Mouse (Mus musculus): ENCODE results near the gene Fgd2.
"Not testable (repeated sequence)": the region's sequence is repeated elsewhere in the genome, so short reads cannot be mapped to it uniquely, and the experiment has no call there.

Gene Fgd2

DNA sequence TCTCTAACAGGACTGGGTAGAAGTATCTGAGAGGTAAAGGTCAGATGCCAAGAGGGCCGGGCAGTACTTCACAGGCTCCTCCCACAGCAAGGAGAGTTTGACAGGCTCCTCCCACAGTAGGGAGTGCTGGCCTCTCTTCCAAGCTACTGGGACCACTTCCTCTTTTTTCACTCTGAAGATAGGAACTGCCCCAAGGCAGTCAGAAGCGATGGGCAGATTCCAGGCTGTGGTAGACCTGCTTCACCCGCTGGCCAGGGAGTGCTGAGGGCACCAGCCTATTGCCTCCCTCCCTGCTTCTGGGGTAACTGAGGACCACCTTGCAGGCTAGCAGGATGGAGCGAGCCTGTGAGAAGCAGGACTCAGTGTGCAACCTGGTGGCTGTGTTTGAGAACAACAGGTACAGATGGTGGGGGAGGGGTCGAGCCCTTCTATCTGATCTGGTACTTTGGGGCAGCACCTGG lies at the start of gene Fgd2:
TSS of gene Fgd2 (plus strand) at position 154 of the 461 bp plus-strand sequence.
- DNase-seq (ENCODE audit: low spot score in 2 of 2): no peak

DNA sequence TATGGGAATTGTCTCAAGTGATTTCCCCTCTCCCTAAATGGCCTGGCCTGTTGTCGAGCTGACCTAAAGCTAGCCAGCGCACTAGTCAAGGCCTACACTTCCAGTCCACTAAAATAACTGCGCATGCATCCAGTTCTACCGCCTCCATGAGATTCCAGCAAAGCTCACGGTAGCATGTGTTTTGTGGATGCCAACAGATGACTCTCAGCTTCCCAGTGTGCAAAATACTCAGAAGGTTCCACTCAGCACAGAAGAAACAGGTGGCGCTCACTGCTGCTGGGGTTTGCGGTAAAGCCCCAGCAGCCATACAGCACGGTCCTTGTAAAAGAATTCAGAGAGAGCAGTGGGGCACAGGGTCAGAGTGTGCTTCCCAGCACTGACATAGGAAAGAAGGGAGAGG lies 49.1 kb upstream of the Fgd2 start:
- DNase-seq (ENCODE audit: low spot score in 2 of 2): no peak

DNA sequence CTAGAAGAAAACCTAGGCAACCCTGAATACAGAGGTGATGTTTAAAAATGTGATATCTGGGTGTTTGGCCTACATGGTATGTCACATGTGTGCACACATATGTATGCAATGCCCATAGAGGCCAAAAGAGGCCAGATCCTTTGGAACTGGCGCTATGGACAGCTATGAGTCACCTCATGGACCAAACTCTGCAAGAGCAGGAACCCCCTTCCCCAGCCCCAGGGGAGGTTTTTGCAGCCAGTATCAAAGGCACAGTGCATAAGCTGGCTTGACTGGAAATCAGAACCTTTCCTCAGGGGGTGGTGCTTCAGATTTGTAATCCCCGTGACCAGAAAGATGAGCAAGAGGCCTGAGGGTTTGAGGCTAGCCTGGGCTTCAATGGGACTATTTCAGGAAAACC lies 48.6 kb upstream of the Fgd2 start:
- DNase-seq (ENCODE audit: low spot score in 2 of 2): no peak

DNA sequence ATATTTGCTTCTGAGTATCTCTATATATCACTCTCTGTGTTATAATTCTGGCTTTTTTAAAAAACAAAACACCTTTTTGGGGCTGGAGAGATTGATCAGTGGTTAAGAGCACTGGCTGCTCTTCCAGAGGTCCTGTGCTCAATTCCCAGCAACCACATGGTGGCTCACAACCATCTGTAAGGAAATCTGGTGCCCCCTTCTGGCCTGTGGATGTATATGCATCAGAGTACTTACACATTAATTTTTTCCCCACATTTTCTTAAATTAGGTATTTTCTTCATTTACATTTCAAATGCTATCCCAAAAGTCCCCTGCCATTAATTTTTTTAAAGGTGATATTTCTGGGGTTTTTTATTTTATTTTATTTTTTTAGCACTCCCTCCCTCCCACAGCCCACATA lies 47.4 kb upstream of the Fgd2 start:
- no peak for DNase-seq (ENCODE audit: low spot score in 2 of 2)

DNA sequence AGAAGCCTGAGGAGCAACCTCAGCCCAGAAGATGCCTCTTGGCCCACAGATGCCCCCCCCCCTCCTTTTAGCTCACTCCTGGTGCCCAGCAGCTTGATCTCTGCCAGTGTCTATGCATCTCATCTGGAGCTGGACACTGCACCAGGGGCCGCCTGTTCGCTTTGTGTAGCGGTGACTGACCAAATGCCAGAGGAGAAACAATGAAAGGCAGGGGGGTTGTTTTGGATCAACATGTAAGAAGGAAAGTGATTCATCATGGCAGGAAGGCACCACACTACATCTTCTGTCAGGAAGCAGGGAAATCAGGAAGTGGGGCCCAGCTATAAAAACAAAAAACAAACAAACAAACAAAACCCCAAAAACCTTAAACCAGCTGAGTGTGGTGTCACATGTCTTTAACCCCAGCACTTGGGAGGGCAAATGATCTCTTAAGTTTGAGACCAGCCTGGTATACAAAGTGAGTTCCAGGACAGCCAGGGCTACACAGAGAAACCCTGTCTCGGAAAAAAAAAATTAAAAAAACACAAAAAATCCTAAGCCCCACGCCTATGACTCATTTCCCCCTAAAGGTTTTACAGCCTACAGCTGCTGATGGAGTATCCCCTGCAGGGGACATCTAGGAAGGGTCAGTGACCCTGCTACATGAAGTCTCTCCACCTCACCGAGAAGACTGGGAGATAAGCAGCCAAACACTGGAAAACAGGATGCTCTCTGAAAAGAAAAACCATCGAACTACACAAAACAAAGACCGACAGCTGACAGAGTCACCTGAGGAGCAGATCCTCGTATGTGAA lies 44.8 kb upstream of the Fgd2 start:
- DNase-seq (ENCODE audit: low spot score in 2 of 2): no peak

DNA sequence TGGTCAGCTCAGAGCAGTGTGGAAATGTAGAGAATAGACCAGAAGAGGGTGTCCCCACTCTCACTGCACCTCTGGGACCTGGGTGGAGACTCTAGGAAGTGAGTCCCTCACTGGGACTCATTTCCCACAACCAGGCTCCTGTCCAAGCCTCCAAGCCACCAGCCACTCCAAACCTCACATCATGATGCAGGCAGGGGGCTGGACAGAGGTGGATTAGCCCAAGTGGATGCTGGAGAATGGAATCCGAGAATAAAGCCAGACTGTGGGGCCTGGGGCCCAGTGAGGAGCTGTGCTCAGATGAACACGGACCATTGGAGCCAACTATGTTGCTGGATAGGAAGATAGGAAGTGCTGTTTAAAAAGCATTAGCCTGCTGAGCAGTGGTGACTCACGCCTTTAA lies 43.8 kb upstream of the Fgd2 start:
- DNase-seq (ENCODE audit: low spot score in 2 of 2): no peak

DNA sequence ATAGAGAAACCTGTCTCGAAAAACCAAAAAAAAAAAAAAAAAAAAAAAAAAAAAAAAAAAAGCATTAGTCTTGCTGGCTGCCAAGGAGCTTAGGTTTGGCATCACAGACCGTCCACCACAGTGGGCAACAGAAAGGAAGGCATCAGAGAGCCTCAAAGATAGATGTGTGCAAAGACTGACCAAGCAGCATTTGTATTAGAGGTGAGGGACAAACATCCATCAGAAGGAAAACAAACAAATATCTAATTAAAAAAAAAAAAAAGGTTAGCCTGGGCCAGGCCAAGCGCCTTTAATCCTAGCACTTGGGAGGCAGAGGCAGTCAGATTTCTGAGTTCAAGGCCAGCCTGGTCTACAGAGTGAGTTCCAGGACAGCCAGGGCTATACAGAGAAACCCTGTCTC lies 43.3 kb upstream of the Fgd2 start, which contains the start of gene Pi16:
TSS of gene Pi16 (plus strand) at position 301 of the 400 bp plus-strand sequence.
- DNase-seq (ENCODE audit: low spot score in 2 of 2): not testable (repeated sequence)

DNA sequence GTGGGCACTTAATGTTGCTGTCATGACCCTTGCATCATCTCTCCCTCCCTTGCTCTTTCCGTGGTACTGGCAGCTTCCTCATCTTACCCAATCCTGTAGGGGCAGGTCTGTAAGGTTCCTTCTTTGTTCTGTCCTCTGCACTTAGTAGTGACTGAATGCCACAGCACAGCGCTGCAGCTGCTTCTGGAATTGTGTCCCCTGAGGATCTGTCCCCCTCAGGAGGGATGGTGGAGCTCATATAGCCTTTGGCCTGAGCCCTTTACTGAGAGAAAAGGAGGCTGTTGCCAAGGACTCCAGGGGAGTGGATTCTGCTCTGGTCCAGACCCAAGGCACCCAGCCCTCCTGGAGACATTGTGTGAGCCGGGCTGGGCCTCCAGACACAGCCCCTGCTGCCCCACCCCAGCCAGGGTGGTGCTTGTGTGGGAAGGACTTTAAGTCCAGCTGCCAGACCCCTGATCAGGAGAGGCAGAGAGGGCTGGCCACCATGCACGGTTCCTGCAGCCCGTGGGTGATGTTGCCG lies 41.9 kb upstream of the Fgd2 start:
- no peak for DNase-seq (ENCODE audit: low spot score in 2 of 2)

DNA sequence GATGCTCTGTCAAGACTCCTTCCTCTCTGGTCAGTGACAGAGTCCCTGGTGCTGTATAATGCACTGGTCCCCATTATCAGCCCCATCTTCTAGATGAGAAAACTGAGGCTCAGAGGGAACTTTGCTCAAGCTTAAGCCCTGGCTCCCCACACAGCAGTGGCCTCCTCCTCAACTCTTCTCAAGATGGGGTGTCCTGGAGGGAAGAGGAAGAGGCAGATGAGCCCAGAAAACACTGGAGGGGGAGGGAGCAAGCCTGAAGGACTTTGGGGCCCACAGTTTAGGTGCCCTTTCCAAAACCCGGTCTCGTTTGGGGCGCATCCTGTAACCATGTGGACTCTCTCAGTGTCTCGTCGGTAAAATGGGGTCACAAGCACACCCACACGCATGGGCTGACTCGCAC lies 41.2 kb upstream of the Fgd2 start:
- DNase-seq (ENCODE audit: low spot score in 2 of 2): no peak

DNA sequence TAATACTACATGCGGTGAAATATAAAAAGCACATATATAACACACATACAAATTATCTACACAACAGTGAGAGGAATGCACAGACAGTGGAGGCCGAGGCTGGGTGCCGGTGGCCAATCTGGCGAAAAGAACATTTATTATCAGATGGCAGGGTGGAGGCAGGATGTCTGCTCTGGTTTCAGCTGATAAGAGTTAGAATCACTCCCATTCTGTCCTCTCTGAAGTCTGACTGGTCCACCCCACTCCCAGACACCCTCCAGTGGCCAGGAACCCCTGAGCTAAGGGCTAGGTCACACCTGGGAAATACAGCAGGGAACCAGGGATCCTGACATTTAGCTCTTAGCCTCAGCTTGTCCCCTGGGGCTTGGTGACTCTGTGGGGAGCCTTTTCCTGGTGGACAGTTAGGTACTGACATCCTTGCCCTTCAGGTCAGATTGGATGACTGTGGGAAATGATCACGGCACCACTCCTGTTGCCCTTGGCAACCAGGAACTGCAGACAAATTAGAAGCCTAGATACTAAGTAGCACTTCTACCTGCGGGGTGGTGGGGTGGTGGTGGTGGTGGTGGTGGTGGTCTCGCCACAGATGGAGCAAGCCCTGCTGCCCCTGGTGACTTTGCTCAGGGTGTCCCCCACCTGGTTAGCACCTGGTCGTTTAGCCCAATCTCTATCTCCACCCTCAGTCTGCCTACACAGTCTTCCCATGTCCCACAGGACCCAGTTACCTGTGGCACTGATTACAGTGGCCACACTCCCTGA lies 40.7 kb upstream of the Fgd2 start:
- no peak for DNase-seq (ENCODE audit: low spot score in 2 of 2)

DNA sequence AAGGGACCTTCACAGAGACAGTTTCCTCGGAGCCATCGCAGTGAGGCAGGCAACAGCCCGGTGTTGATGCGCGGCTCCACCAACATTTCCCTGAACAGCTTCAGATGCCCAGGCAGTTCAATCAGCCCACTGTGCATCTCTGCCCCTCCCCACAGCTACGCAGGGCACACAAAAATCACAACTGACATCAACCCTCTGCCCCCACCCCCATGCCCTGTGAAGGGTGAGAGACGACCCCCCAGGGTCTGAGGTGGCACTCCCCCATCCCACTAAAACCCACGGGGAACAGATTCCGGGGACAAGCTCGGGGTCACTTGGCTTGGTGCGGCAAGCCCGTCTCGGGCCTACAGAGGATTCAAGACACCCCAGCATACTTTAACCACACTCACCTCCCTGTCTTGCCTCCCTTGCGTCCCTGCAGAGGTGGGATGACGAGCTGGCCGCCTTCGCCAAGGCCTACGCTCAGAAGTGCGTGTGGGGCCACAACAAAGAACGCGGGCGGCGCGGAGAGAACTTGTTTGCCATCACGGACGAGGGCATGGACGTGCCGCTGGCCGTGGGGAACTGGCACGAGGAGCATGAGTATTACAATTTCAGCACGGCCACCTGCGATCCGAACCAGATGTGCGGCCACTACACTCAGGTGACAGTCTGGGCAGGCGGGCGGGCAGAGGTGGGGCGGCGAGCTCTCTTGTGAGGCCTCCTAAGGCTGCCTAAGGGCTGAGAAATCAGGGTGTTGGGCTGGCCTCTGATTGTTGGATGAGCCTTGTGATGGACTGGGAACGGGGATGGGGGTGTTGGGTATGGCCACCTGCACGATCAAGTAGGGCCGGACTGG lies 38.7 kb upstream of the Fgd2 start:
- no peak for DNase-seq (ENCODE audit: low spot score in 2 of 2)

DNA sequence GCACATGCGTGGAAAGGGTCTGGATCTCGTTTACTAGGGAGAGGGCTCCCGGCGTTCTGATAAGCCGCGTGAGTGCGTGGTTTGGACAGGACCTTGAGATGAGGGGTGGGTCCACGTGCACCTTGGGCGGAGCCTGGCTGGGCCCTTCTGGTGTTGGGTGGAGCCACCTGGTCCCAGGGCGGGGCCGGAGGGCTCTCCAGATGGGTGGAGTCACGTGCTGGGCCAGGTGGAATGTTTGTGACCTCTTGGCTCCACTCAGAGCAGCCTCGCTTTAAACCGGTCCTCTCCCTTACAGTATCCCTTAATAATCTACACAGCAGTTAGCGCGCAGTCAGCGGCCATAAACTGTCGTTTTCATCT lies 38.1 kb upstream of the Fgd2 start:
- no peak for DNase-seq (ENCODE audit: low spot score in 2 of 2)

DNA sequence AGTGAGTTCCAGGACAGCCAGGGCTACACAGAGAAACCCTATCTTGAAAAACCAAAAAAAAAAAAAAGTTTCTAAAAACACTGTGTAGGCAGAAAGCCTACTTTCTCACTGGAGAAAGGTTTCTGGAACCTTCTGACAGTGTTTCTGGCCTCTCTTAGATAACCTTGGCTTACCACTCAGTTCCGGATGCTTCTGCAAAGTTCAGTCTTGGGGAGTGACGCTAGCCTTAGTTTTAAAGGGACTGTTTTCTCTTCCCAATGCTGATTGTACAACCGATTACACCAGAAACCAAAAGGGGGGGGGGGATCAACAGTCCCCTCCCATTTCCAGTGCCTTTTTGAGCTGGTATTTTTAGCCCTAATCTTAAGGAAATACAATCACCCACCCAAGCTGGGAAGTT lies 37.1 kb upstream of the Fgd2 start:
- DNase-seq (ENCODE audit: low spot score in 2 of 2): no peak

DNA sequence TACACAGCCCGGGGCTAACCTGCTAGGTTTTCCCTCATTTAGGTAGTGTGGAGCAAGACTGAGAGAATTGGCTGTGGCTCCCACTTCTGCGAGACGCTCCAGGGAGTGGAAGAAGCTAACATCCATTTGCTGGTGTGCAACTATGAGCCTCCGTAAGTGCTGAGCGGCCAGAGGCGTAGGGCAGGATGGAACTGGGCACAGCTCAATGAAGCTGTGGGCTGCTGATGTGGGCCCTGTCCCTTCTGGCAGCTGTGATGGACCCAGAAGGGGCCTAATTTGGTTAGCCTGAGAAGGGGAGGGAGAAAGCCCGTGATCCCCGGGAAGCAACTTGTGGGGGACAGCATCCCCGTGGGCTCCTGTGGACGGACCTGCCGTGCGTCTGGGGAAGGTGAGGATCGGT lies 34.9 kb upstream of the Fgd2 start:
- DNase-seq (ENCODE audit: low spot score in 2 of 2): no peak

DNA sequence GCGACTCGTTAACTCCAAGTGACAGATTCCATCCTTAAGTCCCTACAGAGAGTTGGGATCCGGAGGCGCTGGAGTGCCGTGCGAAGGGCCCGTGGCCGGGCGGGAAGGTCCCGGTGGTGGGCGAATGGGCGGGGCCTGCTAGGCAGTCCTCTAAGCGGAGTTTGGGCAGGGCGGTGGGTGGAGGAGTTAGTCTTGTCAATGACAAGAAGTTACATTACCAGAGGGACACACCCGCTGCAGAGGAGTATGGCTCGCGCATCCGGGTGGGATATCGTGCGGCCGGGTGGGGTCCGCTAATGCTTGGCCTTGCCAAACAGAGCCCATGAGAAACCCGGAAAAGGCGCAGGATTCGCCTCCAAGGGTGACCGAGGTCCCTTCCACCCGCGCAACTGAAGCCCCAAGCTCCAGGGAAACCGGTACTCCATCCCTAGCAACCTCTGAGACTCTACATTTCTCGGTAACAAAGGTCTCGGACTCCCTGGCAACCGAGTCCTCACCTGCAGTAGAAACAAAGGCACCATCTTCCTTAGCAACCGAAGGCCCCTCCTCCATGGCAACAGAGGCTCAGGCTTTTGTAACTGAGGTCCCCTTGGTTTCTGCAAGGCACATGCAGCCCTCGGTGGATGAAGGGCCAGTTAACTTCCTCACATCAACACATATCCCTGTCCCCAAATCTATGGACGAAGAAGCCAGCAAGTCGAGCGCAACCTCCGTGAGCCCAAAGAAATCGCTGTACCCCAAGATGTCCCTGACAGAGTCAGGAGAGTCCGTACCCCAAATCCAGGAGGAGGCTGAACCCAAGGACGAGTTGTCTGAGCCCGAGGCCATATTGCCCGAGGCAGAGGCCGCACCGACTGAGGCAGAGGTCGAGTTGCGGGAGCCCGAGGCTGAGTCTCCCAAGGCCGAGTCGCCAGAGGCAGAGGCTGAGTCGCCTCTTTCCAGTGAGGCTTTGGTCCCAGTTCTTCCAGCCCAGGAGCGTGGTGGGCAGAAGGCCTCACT lies 33.9 kb upstream of the Fgd2 start:
- no peak for DNase-seq (ENCODE audit: low spot score in 2 of 2)

DNA sequence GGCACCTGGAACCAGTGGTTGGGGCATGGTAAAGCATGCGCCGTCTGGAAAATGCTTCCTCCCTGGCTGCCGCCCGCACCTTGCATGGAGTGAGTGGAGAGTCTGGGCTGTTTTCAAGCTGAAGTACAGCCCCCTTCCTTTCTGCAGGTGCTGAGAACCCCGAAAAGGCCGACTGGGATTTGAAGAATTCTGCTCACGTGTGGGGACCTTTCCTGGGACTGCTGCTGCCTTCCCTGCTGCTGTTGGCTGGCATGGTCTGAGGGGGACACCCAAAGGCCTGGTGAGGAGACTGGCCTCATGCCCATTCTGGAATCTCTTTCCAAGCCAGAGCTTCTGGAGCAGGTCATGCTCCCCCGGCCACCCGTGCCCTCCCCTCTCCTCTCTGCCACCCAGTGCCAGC lies 33.0 kb upstream of the Fgd2 start:
- DNase-seq (ENCODE audit: low spot score in 2 of 2): no peak

DNA sequence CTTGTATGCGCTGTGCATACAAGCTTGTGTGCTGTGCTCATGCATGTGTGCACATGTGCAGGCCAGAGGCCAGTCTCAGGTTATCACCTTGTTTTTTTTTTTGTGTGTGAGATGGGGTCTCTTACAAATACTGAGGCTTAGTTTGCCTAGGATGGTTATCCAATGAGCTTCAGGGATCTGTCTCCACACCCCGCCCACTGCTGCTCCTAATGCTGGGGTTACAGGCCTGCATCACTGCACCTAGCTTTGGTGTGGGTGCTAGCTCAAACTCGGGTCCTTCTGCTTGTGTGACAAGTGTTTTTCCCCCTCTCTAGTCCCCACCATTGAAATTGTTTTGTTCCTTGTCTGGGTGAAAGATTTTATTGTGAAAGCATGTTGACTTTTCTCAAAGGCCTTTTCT lies 30.5 kb upstream of the Fgd2 start:
- no peak for DNase-seq (ENCODE audit: low spot score in 2 of 2)

DNA sequence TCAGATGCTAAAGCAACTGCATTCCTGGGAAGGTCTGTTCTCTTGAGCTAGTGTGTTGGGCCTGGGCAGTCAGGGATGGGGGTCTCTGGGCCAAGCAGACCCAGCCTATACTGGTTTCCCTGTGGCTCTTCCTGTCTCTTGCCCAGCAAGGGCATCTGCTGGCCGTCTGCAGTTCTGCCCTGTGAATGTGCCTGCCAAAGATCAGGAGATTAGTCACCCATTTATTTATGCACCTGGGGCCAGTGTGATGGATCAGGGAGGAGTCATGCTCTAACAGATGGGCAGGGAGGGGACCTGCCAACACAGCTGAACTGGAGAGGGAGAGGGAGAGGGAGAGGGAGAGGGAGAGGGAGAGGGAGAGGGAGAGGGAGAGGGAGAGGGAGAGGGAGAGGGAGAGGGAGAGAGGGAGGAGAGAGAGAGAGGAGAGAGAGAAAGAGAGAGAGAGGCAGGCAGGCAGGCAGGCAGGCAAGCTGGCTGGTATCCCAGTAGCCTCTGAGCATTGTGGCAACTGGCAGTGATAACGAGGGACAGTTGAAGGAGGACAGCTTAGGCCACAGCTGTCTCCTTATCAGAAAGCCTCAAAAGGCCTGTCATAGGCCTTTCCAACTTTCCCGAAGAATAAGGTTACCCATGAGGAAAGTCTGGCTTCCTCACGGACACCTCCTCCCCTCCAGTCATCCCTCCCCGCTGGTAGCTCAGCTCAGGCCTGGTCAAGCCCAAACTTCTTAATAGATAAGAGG lies 29.9 kb upstream of the Fgd2 start:
- no peak for DNase-seq (ENCODE audit: low spot score in 2 of 2)

DNA sequence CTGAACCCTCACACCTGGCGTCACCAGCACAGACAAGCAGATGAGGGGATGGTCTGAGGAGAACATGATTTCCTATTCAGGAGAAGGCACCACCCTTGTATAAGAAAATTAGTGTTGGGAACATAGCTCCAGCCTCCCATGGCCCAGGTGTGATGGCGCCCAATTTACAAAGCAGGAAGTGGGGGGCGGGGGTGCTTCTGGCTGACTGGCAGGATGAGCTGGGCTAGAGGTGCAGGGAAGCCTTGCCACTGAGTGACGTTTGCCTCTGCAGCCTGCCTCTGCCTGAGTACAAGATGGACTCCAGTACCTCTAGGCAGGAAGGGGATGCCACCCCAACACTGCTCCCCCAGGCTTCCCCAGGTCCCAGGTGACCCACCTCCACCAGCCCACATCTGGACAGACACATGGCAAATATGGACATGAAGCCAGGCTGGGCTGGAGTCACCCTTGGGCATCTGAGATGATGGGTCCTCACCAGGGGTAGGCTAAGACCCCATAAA lies 28.5 kb upstream of the Fgd2 start:
- no peak for DNase-seq (ENCODE audit: low spot score in 2 of 2)

All from spleen, postnatal 14 days (tissue).